Comparison of ENCODE assay signal across 24 mouse cellular contexts in the genomic region with DNA sequence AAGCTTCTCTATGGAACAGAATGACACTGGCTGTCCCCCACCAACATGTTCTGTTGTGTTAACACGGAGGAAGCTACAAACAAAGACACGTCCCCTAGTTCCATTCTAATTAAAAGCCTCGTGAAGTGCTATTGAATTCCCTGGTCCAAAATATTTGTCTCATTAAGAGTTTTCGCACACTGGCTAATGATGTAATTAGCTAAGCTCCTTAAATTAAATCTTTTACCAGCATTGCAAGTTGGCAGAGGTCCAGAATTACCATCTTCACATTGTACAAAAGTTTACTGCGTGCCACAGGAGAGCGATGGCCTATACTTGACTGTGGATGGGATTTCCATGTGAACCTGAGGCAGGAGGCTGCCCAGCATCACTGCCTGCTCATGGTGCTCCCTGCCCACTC. TPM values are rescaled to one million over a fixed set of nuclear protein-coding genes. Genes with fewer than 3 reads are reported as not detected.
DNase-seq lines count a peak whose midpoint lies in the region; ATAC-seq lines count a peak whose summit lies in the region.
"Had no signal": no experiment of that assay in that cellular context is flagged by ENCODE, and none has a peak within 500 bp of the region (broad histone marks: within the 10 kb centered on the region; RNA-seq: fewer than 3 reads in every experiment).

No protein-coding gene starts in this region.

- H3K9ac ChIP-seq in midbrain, embryonic 11.5 days (ENCODE audit: low read length): no peak overlapping the region
- no peak overlapping the region for H3K9ac ChIP-seq in midbrain, embryonic 14.5 days (replicated peaks; ENCODE audit: low read length)
- H3K9ac ChIP-seq: embryonic facial prominence, embryonic 15.5 days; forebrain, embryonic 15.5 days; heart, embryonic 15.5 days; hindbrain, embryonic 14.5 days had no signal

- H3K27ac ChIP-seq in midbrain, embryonic 11.5 days (ENCODE audit: low read depth, low read length): no peak overlapping the region
- no peak overlapping the region for H3K27ac ChIP-seq in midbrain, embryonic 14.5 days (replicated peaks; ENCODE audit: low read depth, low read length)
- H3K27ac ChIP-seq: embryonic facial prominence, embryonic 15.5 days; forebrain, embryonic 10.5 days; forebrain, embryonic 15.5 days; heart, adult 2 months; heart, embryonic 15.5 days; hindbrain, embryonic 14.5 days had no signal

- H3K27me3 ChIP-seq in midbrain, embryonic 11.5 days (ENCODE audit: control insufficient read depth, insufficient read depth, low read length): no peaks in the 10 kb centered on the region
- no peaks in the 10 kb centered on the region for H3K27me3 ChIP-seq in midbrain, embryonic 14.5 days (ENCODE audit: control insufficient read depth, insufficient read depth, low read length)

- no peak for ATAC-seq in midbrain, embryonic 11.5 days (ENCODE audit: low FRiP score)
- ATAC-seq in midbrain, embryonic 14.5 days (ENCODE audit: low FRiP score, low TSS enrichment): no peak
- ATAC-seq: CD4-positive, CD25-positive, alpha-beta regulatory T cell, adult 4 months; forebrain, embryonic 15.5 days had no signal

- peak; percentile 58 for DNase-seq in cerebellum, adult 9-10 months
- DNase-seq in cerebellum, adult 11-12 months: no peak
- peak; percentile 28 for DNase-seq in midbrain, embryonic 11.5 days (ENCODE audit: low spot score, missing footprints)
- no peak for DNase-seq in midbrain, embryonic 14.5 days
- DNase-seq in Muller cell, postnatal 12 days (ENCODE audit: inconsistent ontology term): peak; percentile 64
- DNase-seq in retina, postnatal 7 days (ENCODE audit: low read depth, low spot score): peak; percentile 28
- no peak for DNase-seq in cerebellum, adult 8-10 months
- DNase-seq: adrenal gland, postnatal 10 days; B cell, adult 2 months; cerebellum, adult 18-20 months; cerebellum, postnatal 14 days; embryo, embryonic 11 days; gastrocnemius, postnatal 10 days; heart, adult 2 months; heart, postnatal 14 days had no signal

- no peaks in the 10 kb centered on the region for H3K36me3 ChIP-seq in midbrain, embryonic 11.5 days (ENCODE audit: control insufficient read depth, insufficient read depth, low read length)
- H3K36me3 ChIP-seq in midbrain, embryonic 14.5 days (ENCODE audit: control insufficient read depth, insufficient read depth, low read length): no peaks in the 10 kb centered on the region
- H3K36me3 ChIP-seq: embryonic facial prominence, embryonic 15.5 days; forebrain, embryonic 10.5 days; forebrain, embryonic 15.5 days; G1E; heart, embryonic 15.5 days had no signal

- 89% methylated on average over 6 of the region's 6 CpGs for WGBS in midbrain, embryonic 11.5 days
- WGBS in midbrain, embryonic 14.5 days: 82% methylated on average over 6 of the region's 6 CpGs

- peaks cover 4% of the 10 kb centered on the region; the same call in 1 of the 2 replicates for H3K9me3 ChIP-seq in midbrain, embryonic 11.5 days (ENCODE audit: control insufficient read depth, low read length)
- H3K9me3 ChIP-seq in midbrain, embryonic 14.5 days (ENCODE audit: control insufficient read depth, low read length): 0 out of 2 replicates have a peak, but pooled peaks cover 5% of the 10 kb centered on the region
- H3K9me3 ChIP-seq: embryonic facial prominence, embryonic 15.5 days; forebrain, embryonic 15.5 days had no signal

- H3K4me1 ChIP-seq in midbrain, embryonic 11.5 days (ENCODE audit: control insufficient read depth, insufficient read depth, low read length): no peaks in the 10 kb centered on the region
- no peaks in the 10 kb centered on the region for H3K4me1 ChIP-seq in midbrain, embryonic 14.5 days (ENCODE audit: control insufficient read depth, insufficient read depth, low read length)
- H3K4me1 ChIP-seq: embryonic facial prominence, embryonic 15.5 days had no signal

- H3K4me3 ChIP-seq in midbrain, embryonic 11.5 days (ENCODE audit: low read depth, low read length): no peak overlapping the region
- H3K4me3 ChIP-seq in midbrain, embryonic 14.5 days (replicated peaks; ENCODE audit: low read depth, low read length): no peak overlapping the region
- H3K4me3 ChIP-seq: embryonic facial prominence, embryonic 15.5 days; erythroblast, embryonic 14.5 days; forebrain, embryonic 10.5 days; forebrain, embryonic 15.5 days; heart, adult 2 months; heart, embryonic 15.5 days had no signal

- no peak overlapping the region for H3K4me2 ChIP-seq in midbrain, embryonic 11.5 days
- no peak overlapping the region for H3K4me2 ChIP-seq in midbrain, embryonic 14.5 days (ENCODE audit: low read length)
- H3K4me2 ChIP-seq: embryonic facial prominence, embryonic 15.5 days; forebrain, embryonic 15.5 days; heart, embryonic 11.5 days; heart, embryonic 15.5 days; hindbrain, embryonic 14.5 days had no signal

RNA-seq across cellular contexts. Expression of gene Kcnk1, which starts 33.2 kb away (rescaled TPM):
- polyA plus RNA-seq in midbrain, embryonic 11.5 days (2014; fragmentation: Nextera tagmentation; extraction: Ambion mirVana): 3.8 and 4.1 TPM in 2 replicates
- polyA plus RNA-seq in midbrain, embryonic 14.5 days (2014; fragmentation: Nextera tagmentation; extraction: Ambion mirVana): 14.3 and 18.5 TPM in 2 replicates
- polyA plus RNA-seq: CD4-positive, CD25-positive, alpha-beta regulatory T cell, adult 4 months; erythroblast, embryonic 14.5 days; G1E had no signal

RNA-seq across cellular contexts. Expression of gene Map3k21, which starts 51.5 kb away (rescaled TPM):
- polyA plus RNA-seq in midbrain, embryonic 11.5 days (2014; fragmentation: Nextera tagmentation; extraction: Ambion mirVana): 0.03 and 0.11 TPM in 2 replicates
- polyA plus RNA-seq in midbrain, embryonic 14.5 days (2014; fragmentation: Nextera tagmentation; extraction: Ambion mirVana): 0.63 and 0.90 TPM in 2 replicates
- polyA plus RNA-seq: CD4-positive, CD25-positive, alpha-beta regulatory T cell, adult 4 months; erythroblast, embryonic 14.5 days; forebrain, embryonic 10.5 days; G1E had no signal

Comparison
In these comparisons a context has a peak if more than half of its experiments do, and no peak if none do; other contexts are left out.
1. DNase-seq: peak in cerebellum, adult 9-10 months (single experiment), midbrain, embryonic 11.5 days (single experiment), Muller cell, postnatal 12 days (single experiment) and retina, postnatal 7 days (single experiment); none in cerebellum, adult 11-12 months (single experiment), midbrain, embryonic 14.5 days (single experiment) and cerebellum, adult 8-10 months (single experiment).